Mouse (Mus musculus) lung, adult 10 weeks (tissue): ENCODE measurements around the gene Hdac4. TPM values are rescaled to one million over a fixed set of nuclear protein-coding genes. Genes with fewer than 3 reads are reported as not detected.

Experiments used
- polyA plus RNA-seq: library from polyadenylated mRNA; stranded (reverse); fragments of 350-450 nt; fragmentation: Illumina TruSeq; extraction: RNeasy Lipid Tissue Mini Kit (QIAGEN cat#74804); gene quantifications from one replicate; pipeline ENCODE4 v1.2.3, GENCODE M21; 2014; ENCODE audit warnings: low read depth, low replicate concordance; ENCODE audit not compliant: insufficient read depth

The Hdac4 gene
- polyA plus RNA-seq, result 3.6 TPM

GRCm38 (mm10) chr1:92195360-92196149, at the start of gene Hdac4:
Hdac4 (minus strand) TSS chr1:92195699.

